Mouse (Mus musculus) stomach, postnatal 0 days (tissue): ENCODE results near the gene Chst4.

Source experiments
- CTCF ChIP-seq: IDR thresholded peaks from 2 replicates; pipeline ENCODE4 v1.5.1; 2016; ENCODE audit warnings: antibody characterized with exemption, low read depth, mild to moderate bottlenecking, moderate library complexity
- EP300 ChIP-seq: optimal IDR thresholded peaks from 2 replicates; pipeline ENCODE3; 2016; ENCODE audit warnings: antibody characterized with exemption

DNA sequence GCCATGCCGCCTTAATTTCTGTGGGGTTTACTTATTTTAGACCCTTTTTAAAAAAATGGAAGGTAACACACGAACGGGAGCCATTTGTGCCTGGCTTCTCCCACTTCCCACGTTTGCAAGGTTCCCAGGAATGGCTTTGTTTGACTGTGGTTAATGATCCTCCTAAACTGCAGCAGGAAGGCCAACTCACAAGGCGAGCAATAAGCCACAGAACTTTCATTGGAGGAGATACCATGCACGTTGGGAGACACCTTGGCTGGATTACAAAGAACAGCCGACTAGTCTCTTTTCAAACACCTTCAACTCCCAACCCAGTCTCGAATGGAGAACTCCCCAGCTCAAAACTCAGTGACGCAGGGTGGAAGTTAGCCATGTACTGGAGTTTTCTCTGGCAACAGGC lies 24.6 kb upstream of the Chst4 start:
- TF ChIP-seq EP300 (no peak), CTCF (no peak)
